Comparison of ENCODE assay signal across 25 mouse cellular contexts in the genomic region with DNA sequence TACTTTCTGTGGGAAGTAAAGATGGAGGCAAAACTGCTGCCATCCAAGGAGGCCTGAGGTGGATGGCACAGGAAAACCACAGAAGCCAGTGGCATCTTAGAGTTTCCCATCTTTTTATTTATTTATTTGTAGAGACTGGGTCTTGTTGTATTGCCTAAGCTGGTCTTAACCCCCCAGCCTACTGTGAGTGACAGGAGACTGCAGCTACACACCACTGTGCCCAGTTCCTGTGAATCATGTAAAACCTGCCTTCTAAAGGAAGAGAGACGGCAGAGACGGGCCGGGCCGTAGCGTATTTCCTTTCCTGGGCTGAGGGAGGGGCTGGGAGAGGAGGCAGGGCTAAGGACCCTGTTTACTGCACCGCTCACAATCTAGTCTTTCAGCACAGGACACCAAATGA. TPM values are rescaled to one million over a fixed set of nuclear protein-coding genes. Genes with fewer than 3 reads are reported as not detected.
DNase-seq lines count a peak whose midpoint lies in the region; ATAC-seq and TF ChIP-seq lines count a peak whose summit lies in the region.
"Had no signal": no experiment of that assay in that cellular context is flagged by ENCODE, and none has a peak within 500 bp of the region (broad histone marks: within the 10 kb centered on the region; RNA-seq: fewer than 3 reads in every experiment).

No protein-coding gene starts in this region.

- TF ChIP-seq CTCF in liver, postnatal 0 days (IDR thresholded peaks at IDR 0.05; ENCODE audit: low read depth) = no peak
- no peak for TF ChIP-seq CTCF in kidney, adult 2 months (conservative IDR thresholded peaks at IDR 0.05; ENCODE audit: insufficient read depth, insufficient read length, low read depth, low read length)

- no peak overlapping the region for H3K27ac ChIP-seq in liver, embryonic 11.5 days (ENCODE audit: low read depth, low read length)
- H3K27ac ChIP-seq in liver, postnatal 0 days (ENCODE audit: low read depth) = no peak overlapping the region
- H3K27ac ChIP-seq in kidney, adult 2 months (ENCODE audit: insufficient read depth, low read depth, low read length) = no peak overlapping the region
- H3K27ac ChIP-seq: embryonic facial prominence, embryonic 10.5 days; embryonic facial prominence, embryonic 13.5 days; forebrain, embryonic 12.5 days; forebrain, embryonic 15.5 days; hindbrain, embryonic 10.5 days; hindbrain, embryonic 13.5 days had no signal

- H3K9ac ChIP-seq in liver, embryonic 11.5 days (ENCODE audit: low read depth, low read length) = no peak overlapping the region
- no peak overlapping the region for H3K9ac ChIP-seq in liver, postnatal 0 days (replicated peaks)
- H3K9ac ChIP-seq: embryonic facial prominence, embryonic 13.5 days; forebrain, embryonic 12.5 days; forebrain, embryonic 15.5 days; hindbrain, embryonic 13.5 days had no signal

- no peaks in the 10 kb centered on the region for H3K9me3 ChIP-seq in liver, embryonic 11.5 days (ENCODE audit: control insufficient read depth, low read length)
- H3K9me3 ChIP-seq in liver, postnatal 0 days (ENCODE audit: low read length) = no peaks in the 10 kb centered on the region
- H3K9me3 ChIP-seq: embryonic facial prominence, embryonic 10.5 days; embryonic facial prominence, embryonic 13.5 days; forebrain, embryonic 12.5 days; forebrain, embryonic 15.5 days; hindbrain, embryonic 10.5 days; hindbrain, embryonic 13.5 days had no signal

- 68% methylated on average over 6 of the region's 6 CpGs for WGBS in liver, embryonic 11.5 days
- WGBS in liver, postnatal 0 days (ENCODE audit: insufficient replicate concordance) = 80% methylated on average over 6 of the region's 6 CpGs
- WGBS in kidney, adult 2 months = 81% methylated on average over 6 of the region's 6 CpGs

- H3K4me2 ChIP-seq in liver, embryonic 11.5 days = no peak overlapping the region
- no peak overlapping the region for H3K4me2 ChIP-seq in liver, postnatal 0 days (ENCODE audit: low read depth, low read length)
- H3K4me2 ChIP-seq: embryonic facial prominence, embryonic 13.5 days; forebrain, embryonic 12.5 days; forebrain, embryonic 15.5 days; heart, embryonic 11.5 days; hindbrain, embryonic 13.5 days had no signal

- no peaks in the 10 kb centered on the region for H3K27me3 ChIP-seq in liver, embryonic 11.5 days (replicated peaks; ENCODE audit: control insufficient read depth, insufficient read depth, low read length)
- no peaks in the 10 kb centered on the region for H3K27me3 ChIP-seq in liver, postnatal 0 days (ENCODE audit: insufficient read depth, low read length)
- no peaks in the 10 kb centered on the region for H3K27me3 ChIP-seq in kidney, adult 2 months (replicated peaks; ENCODE audit: control insufficient read depth, insufficient read depth, low read length)
- H3K27me3 ChIP-seq: embryonic facial prominence, embryonic 13.5 days; forebrain, embryonic 12.5 days; forebrain, embryonic 15.5 days; hindbrain, embryonic 13.5 days had no signal

- H3K4me1 ChIP-seq in liver, embryonic 11.5 days (replicated peaks; ENCODE audit: control insufficient read depth, insufficient read depth, low read length) = no peaks in the 10 kb centered on the region
- H3K4me1 ChIP-seq in liver, postnatal 0 days (ENCODE audit: insufficient read depth) = no peaks in the 10 kb centered on the region
- H3K4me1 ChIP-seq in kidney, adult 2 months (ENCODE audit: control insufficient read depth, insufficient read depth, low read length) = peaks cover 2% of the 10 kb centered on the region; the same call in 1 of the 2 replicates
- H3K4me1 ChIP-seq: embryonic facial prominence, embryonic 10.5 days; embryonic facial prominence, embryonic 13.5 days; forebrain, embryonic 12.5 days; forebrain, embryonic 15.5 days; hindbrain, embryonic 10.5 days; hindbrain, embryonic 13.5 days had no signal

- TF ChIP-seq POLR2A in kidney, adult 2 months (IDR thresholded peaks at IDR 0.05; ENCODE audit: low read depth, low read length) = no peak

- DNase-seq in liver, embryonic 11.5 days (ENCODE audit: low spot score) = no peak
- DNase-seq in liver, postnatal 0 days = no peak
- DNase-seq in 416B (ENCODE audit: low read depth) (peak; percentile 56), R1 (ENCODE audit: low read depth, low spot score) (peak; percentile 15)
- DNase-seq in cerebellum, adult 9-10 months = no peak
- no peak for DNase-seq in kidney, adult 2 months
- DNase-seq: adrenal gland, postnatal 10 days; adrenal gland, postnatal 36 days; cerebellum, adult 18-20 months; cerebellum, adult 9-11 months; cerebellum, postnatal 25 days; embryo, embryonic 11 days; gastrocnemius, postnatal 25 days had no signal

- no peak for TF ChIP-seq EP300 in liver, postnatal 0 days (IDR thresholded peaks at IDR 0.05; ENCODE audit: low read depth)

- no peak overlapping the region for H3K4me3 ChIP-seq in liver, embryonic 11.5 days (ENCODE audit: low read depth, low read length)
- no peak overlapping the region for H3K4me3 ChIP-seq in liver, postnatal 0 days (ENCODE audit: low read depth, low read length)
- no peak overlapping the region for H3K4me3 ChIP-seq in kidney, adult 2 months (ENCODE audit: insufficient read depth, low read depth, low read length)
- H3K4me3 ChIP-seq: embryonic facial prominence, embryonic 10.5 days; embryonic facial prominence, embryonic 13.5 days; erythroblast, embryonic 14.5 days; forebrain, embryonic 12.5 days; forebrain, embryonic 15.5 days; hindbrain, embryonic 10.5 days; hindbrain, embryonic 13.5 days had no signal

- ATAC-seq in liver, embryonic 11.5 days (replicated peaks; ENCODE audit: low FRiP score) = 0 out of 2 replicates have a peak, but pooled peaks have one; percentile 29
- no peak for ATAC-seq in liver, postnatal 0 days
- ATAC-seq: CD4-positive, CD25-positive, alpha-beta regulatory T cell, adult 4 months; forebrain, embryonic 15.5 days; hindbrain, embryonic 16.5 days; inflammation-experienced regulatory T-cells, adult 6 months; intestine, embryonic 16.5 days had no signal

- peaks cover 25% of the 10 kb centered on the region; the same call in 1 of the 2 replicates for H3K36me3 ChIP-seq in liver, embryonic 11.5 days (ENCODE audit: control insufficient read depth, insufficient read depth, low read length)
- peaks cover 54% of the 10 kb centered on the region for H3K36me3 ChIP-seq in liver, postnatal 0 days (replicated peaks; ENCODE audit: insufficient read depth, low read length)
- peaks cover 5% of the 10 kb centered on the region for H3K36me3 ChIP-seq in kidney, adult 2 months (ENCODE audit: control insufficient read depth, insufficient read depth, low read length)

RNA-seq across cellular contexts. Expression of a gene that starts 19.6 kb away (rescaled TPM):
- polyA plus RNA-seq in liver, embryonic 11.5 days (2014; fragmentation: Nextera tagmentation; extraction: Ambion mirVana) = 29.1 and 33.6 TPM in 2 replicates
- 5.5 and 5.6 TPM in 2 replicates for polyA plus RNA-seq in liver, postnatal 0 days (2015; fragmentation: Nextera tagmentation; extraction: Ambion mirVana)
- polyA plus RNA-seq in kidney, adult 2 months (2012; rRNA removed) = 23.3 and 42.8 TPM in 2 replicates

RNA-seq across cellular contexts. Expression of a gene that starts 41.2 kb away (rescaled TPM):
- 67.1 and 71.5 TPM in 2 replicates for polyA plus RNA-seq in liver, embryonic 11.5 days (2014; fragmentation: Nextera tagmentation; extraction: Ambion mirVana)
- polyA plus RNA-seq in liver, postnatal 0 days (2015; fragmentation: Nextera tagmentation; extraction: Ambion mirVana) = 66.8 and 75.7 TPM in 2 replicates
- polyA plus RNA-seq in kidney, adult 2 months (2012; rRNA removed) = 26.9 and 32.3 TPM in 2 replicates

Comparison
In these comparisons a context has a peak if more than half of its experiments do, and no peak if none do; other contexts are left out.
1. DNase-seq: peak in 416B (single experiment) and R1 (single experiment); none in liver, embryonic 11.5 days (single experiment), liver, postnatal 0 days (single experiment), cerebellum, adult 9-10 months (single experiment) and kidney, adult 2 months (single experiment).